Comparison of ENCODE assay signal across 12 mouse cellular contexts in genomic region chr14:24493256-24493655, GRCm38 (mm10). TPM values are rescaled to one million over a fixed set of nuclear protein-coding genes. Genes with fewer than 3 reads are reported as not detected.
DNase-seq lines count a peak whose midpoint lies in the region; ATAC-seq and TF ChIP-seq lines count a peak whose summit lies in the region.
"Had no signal": no experiment of that assay in that cellular context is flagged by ENCODE, and none has a peak within 500 bp of the region (broad histone marks: within the 10 kb centered on the region; RNA-seq: fewer than 3 reads in every experiment).

No protein-coding gene starts in this region.

- peaks cover 40% of the 10 kb centered on the region for H3K4me1 ChIP-seq in hindbrain, embryonic 10.5 days (replicated peaks)
- no peaks in the 10 kb centered on the region for H3K4me1 ChIP-seq in hindbrain, postnatal 0 days (ENCODE audit: insufficient read depth, low read length)
- H3K4me1 ChIP-seq in ES-Bruce4 (ENCODE audit: control insufficient read depth, insufficient read depth, low read length): no peaks in the 10 kb centered on the region
- peaks cover 32% of the 10 kb centered on the region for H3K4me1 ChIP-seq in limb, embryonic 12.5 days (replicated peaks)

- H3K9me3 ChIP-seq in hindbrain, embryonic 10.5 days: no peaks in the 10 kb centered on the region
- H3K9me3 ChIP-seq in hindbrain, postnatal 0 days (ENCODE audit: low read length): no peaks in the 10 kb centered on the region
- H3K9me3 ChIP-seq in ES-Bruce4 (replicated peaks; ENCODE audit: control insufficient read depth, insufficient read depth, low read length, poor library complexity, severe bottlenecking): no peaks in the 10 kb centered on the region
- no peaks in the 10 kb centered on the region for H3K9me3 ChIP-seq in limb, embryonic 12.5 days

- no peak overlapping the region for H3K4me2 ChIP-seq in hindbrain, postnatal 0 days (ENCODE audit: low read depth, low read length)
- peak overlapping the region; percentile 17; the same call in 1 of the 2 replicates for H3K4me2 ChIP-seq in limb, embryonic 12.5 days

- no peaks in the 10 kb centered on the region for H3K27me3 ChIP-seq in hindbrain, embryonic 10.5 days (ENCODE audit: insufficient read depth, poor library complexity, severe bottlenecking)
- no peaks in the 10 kb centered on the region for H3K27me3 ChIP-seq in hindbrain, postnatal 0 days (ENCODE audit: insufficient read depth, low read length)
- H3K27me3 ChIP-seq in C2C12 (ENCODE audit: control insufficient read depth, insufficient read depth, insufficient read length): no peaks in the 10 kb centered on the region
- H3K27me3 ChIP-seq in ES-Bruce4 (ENCODE audit: control insufficient read depth, insufficient read depth, low read length, poor library complexity, severe bottlenecking): no peaks in the 10 kb centered on the region
- H3K27me3 ChIP-seq in limb, embryonic 12.5 days: no peaks in the 10 kb centered on the region
- H3K27me3 ChIP-seq: Patski had no signal

- no peak overlapping the region for H3K9ac ChIP-seq in hindbrain, postnatal 0 days (replicated peaks; ENCODE audit: low read length)
- peak overlapping the region; percentile 98 for H3K9ac ChIP-seq in ES-Bruce4 (ENCODE audit: low read depth, poor library complexity, severe bottlenecking)
- H3K9ac ChIP-seq in limb, embryonic 12.5 days (replicated peaks): no peak overlapping the region; the same call in 1 of the 2 replicates

- H3ac ChIP-seq in C2C12 (ENCODE audit: control insufficient read depth, insufficient read length, low read depth): peak overlapping the region; percentile 30

- no peak for ATAC-seq in hindbrain, postnatal 0 days
- no peak for ATAC-seq in limb, embryonic 12.5 days (ENCODE audit: insufficient number of reproducible peaks, insufficient read depth, low FRiP score, low TSS enrichment, low read depth)
- ATAC-seq: Patski had no signal

- TF ChIP-seq POLR2A in ES-Bruce4 (IDR thresholded peaks at IDR 0.05; ENCODE audit: insufficient read depth, low read length): no peak

- no peak for TF ChIP-seq EP300 in ES-Bruce4 (IDR thresholded peaks at IDR 0.05; ENCODE audit: insufficient read depth, low read depth, low read length)

- no peak overlapping the region for H3K27ac ChIP-seq in hindbrain, embryonic 10.5 days
- H3K27ac ChIP-seq in hindbrain, postnatal 0 days: no peak overlapping the region
- H3K27ac ChIP-seq in ES-Bruce4 (ENCODE audit: insufficient read depth, low read length): peak overlapping the region; percentile 36; the same call in 1 of the 2 replicates
- H3K27ac ChIP-seq in limb, embryonic 12.5 days: no peak overlapping the region

- peaks cover 78% of the 10 kb centered on the region for H3K79me2 ChIP-seq in C2C12 (ENCODE audit: control insufficient read depth, insufficient read depth)

- H3K4me3 ChIP-seq in hindbrain, embryonic 10.5 days: peak overlapping the region; percentile 97; the same call in 1 of the 2 replicates
- H3K4me3 ChIP-seq in hindbrain, postnatal 0 days (ENCODE audit: low read length): no peak overlapping the region
- H3K4me3 ChIP-seq in C2C12 (ENCODE audit: insufficient read depth, poor library complexity, severe bottlenecking): peak overlapping the region; percentile 92
- H3K4me3 ChIP-seq in ES-Bruce4 (ENCODE audit: low read depth, low read length): peak overlapping the region; percentile 70
- no peak overlapping the region for H3K4me3 ChIP-seq in limb, embryonic 12.5 days (replicated peaks)

- TF ChIP-seq CTCF in hindbrain, postnatal 0 days (IDR thresholded peaks at IDR 0.05; ENCODE audit: low read depth): no peak
- TF ChIP-seq CTCF in C2C12 (IDR thresholded peaks at IDR 0.05; ENCODE audit: control insufficient read depth, insufficient read depth, insufficient read length): no peak
- no peak for TF ChIP-seq CTCF in ES-Bruce4 (IDR thresholded peaks at IDR 0.05; ENCODE audit: low read depth, low read length)

- H3K36me3 ChIP-seq in hindbrain, embryonic 10.5 days: peaks cover 64% of the 10 kb centered on the region
- H3K36me3 ChIP-seq in hindbrain, postnatal 0 days (ENCODE audit: insufficient read depth, low read length): peaks cover 49% of the 10 kb centered on the region
- H3K36me3 ChIP-seq in C2C12 (ENCODE audit: control insufficient read depth, insufficient read depth): peaks cover 74% of the 10 kb centered on the region
- H3K36me3 ChIP-seq in ES-Bruce4 (ENCODE audit: control insufficient read depth, insufficient read depth, low read length, poor library complexity, severe bottlenecking): peaks cover 73% of the 10 kb centered on the region
- peaks cover 63% of the 10 kb centered on the region for H3K36me3 ChIP-seq in limb, embryonic 12.5 days

- 87% methylated on average over 9 of the region's 9 CpGs for WGBS in hindbrain, embryonic 10.5 days
- WGBS in hindbrain, postnatal 0 days: 86% methylated on average over 9 of the region's 9 CpGs
- WGBS in limb, embryonic 12.5 days: 91% methylated on average over 9 of the region's 9 CpGs

- H3K79me3 ChIP-seq in C2C12 (ENCODE audit: low read depth): peaks cover 67% of the 10 kb centered on the region

- DNase-seq in hindbrain, embryonic 10.5 days (ENCODE audit: low spot score): no peak
- DNase-seq in hindbrain, postnatal 0 days (ENCODE audit: low spot score): no peak
- DNase-seq in spleen, postnatal 36 days (ENCODE audit: low spot score in 2 of 2): no peak
- DNase-seq in Muller cell, postnatal 12 days (ENCODE audit: inconsistent ontology term): no peak
- DNase-seq: cerebellum, postnatal 10 days; kidney, adult 18-20 months; right cerebral cortex, postnatal 4 days; thymus, postnatal 36 days had no signal

TF ChIP-seq in C2C12, 6 proteins besides CTCF, POLR2A, EP300 and RAD21:
- TF ChIP-seq MAX (IDR thresholded peaks at IDR 0.05) (no peak), CEBPB (IDR thresholded peaks at IDR 0.05; ENCODE audit: low read depth) (no peak), MYOD1 (IDR thresholded peaks at IDR 0.05; ENCODE audit: control insufficient read depth, insufficient read length, low read depth) (no peak), MYOG (IDR thresholded peaks at IDR 0.05; ENCODE audit: control insufficient read depth, extremely low read depth, insufficient read length) (no peak), FOSL1 (IDR thresholded peaks at IDR 0.05; ENCODE audit: insufficient read depth, low read length, poor library complexity, severe bottlenecking) (no peak), USF1 (IDR thresholded peaks at IDR 0.05; ENCODE audit: low read depth) (no peak)

RNA-seq across cellular contexts. Expression of gene Rps24, which starts 6.3 kb away (rescaled TPM):
- 962 and 1,047 TPM in 2 replicates for polyA plus RNA-seq in hindbrain, embryonic 10.5 days (2016; fragmentation: Nextera tagmentation; extraction: Ambion mirVana)
- total RNA-seq in hindbrain, postnatal 0 days (2014; rRNA removed): 1,072 and 1,073 TPM in 2 replicates
- polyA plus RNA-seq in hindbrain, postnatal 0 days (2015; fragmentation: Nextera tagmentation; extraction: Ambion mirVana): 826 and 833 TPM in 2 replicates
- polyA plus RNA-seq in C2C12 (2012; fragmentation: generic; extraction: Trizol) (3,018 TPM), ES-Bruce4 (2011; ENCODE audit: insufficient read depth, insufficient read length, low read depth, missing spikeins) (3,686 and 4,006 TPM in 2 replicates)
- polyA plus RNA-seq in limb, embryonic 12.5 days (2016; fragmentation: Nextera tagmentation; extraction: Ambion mirVana): 1,250 and 1,292 TPM in 2 replicates

RNA-seq across cellular contexts. Expression of gene Polr3a, which starts 6.4 kb away (rescaled TPM):
- polyA plus RNA-seq in hindbrain, embryonic 10.5 days (2016; fragmentation: Nextera tagmentation; extraction: Ambion mirVana): 19.2 and 22.4 TPM in 2 replicates
- 16.1 and 22.4 TPM in 2 replicates for total RNA-seq in hindbrain, postnatal 0 days (2014; rRNA removed)
- 14.0 and 16.0 TPM in 2 replicates for polyA plus RNA-seq in hindbrain, postnatal 0 days (2015; fragmentation: Nextera tagmentation; extraction: Ambion mirVana)
- polyA plus RNA-seq in C2C12 (2012; fragmentation: generic; extraction: Trizol): 12.3 TPM
- 33.3 and 33.6 TPM in 2 replicates for polyA plus RNA-seq in ES-Bruce4 (2011; ENCODE audit: insufficient read depth, insufficient read length, low read depth, missing spikeins)
- polyA plus RNA-seq in limb, embryonic 12.5 days (2016; fragmentation: Nextera tagmentation; extraction: Ambion mirVana): 20.8 and 22.4 TPM in 2 replicates

Comparison
In these comparisons a context has a peak if more than half of its experiments do, and no peak if none do; other contexts are left out.
1. H3K4me3 ChIP-seq: peak in hindbrain, embryonic 10.5 days (single experiment), C2C12 (single experiment) and ES-Bruce4 (single experiment); none in hindbrain, postnatal 0 days (single experiment) and limb, embryonic 12.5 days (single experiment).